Mouse (Mus musculus) testis, postnatal 14 days (tissue): ENCODE results near the gene Tsga10ip.
A peak's percentile ranks its signal among the peaks of the same experiment; 100 is the strongest.
"Not testable (repeated sequence)": the region's sequence is repeated elsewhere in the genome, so short reads cannot be mapped to it uniquely, and the experiment has no call there.

Experiments
- DNase-seq: peaks from one replicate; pipeline ENCODE4 v3.0.0; 2021; ENCODE audit warnings: low spot score

Gene Tsga10ip

DNA sequence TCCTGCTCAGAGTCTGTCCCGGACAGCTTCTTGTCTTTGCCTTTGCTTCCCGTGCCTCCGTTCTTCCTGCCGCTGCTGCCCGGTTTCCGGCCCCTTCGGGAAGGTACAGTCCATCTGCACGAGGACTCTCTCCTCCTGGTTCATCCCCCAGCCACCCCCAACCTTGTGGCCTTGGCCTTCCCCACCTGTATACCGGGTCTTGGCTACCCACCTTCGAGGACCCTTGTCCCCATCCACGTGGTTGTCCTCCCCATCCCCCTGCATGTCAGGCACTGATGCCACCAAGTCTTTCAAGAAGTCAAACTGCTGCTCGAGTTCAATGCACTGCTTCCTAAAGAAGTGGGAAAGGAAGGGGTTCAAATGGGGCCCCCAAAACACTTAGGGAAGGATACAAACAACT is 21.2 kb upstream of the Tsga10ip start:
- no peak for DNase-seq

DNA sequence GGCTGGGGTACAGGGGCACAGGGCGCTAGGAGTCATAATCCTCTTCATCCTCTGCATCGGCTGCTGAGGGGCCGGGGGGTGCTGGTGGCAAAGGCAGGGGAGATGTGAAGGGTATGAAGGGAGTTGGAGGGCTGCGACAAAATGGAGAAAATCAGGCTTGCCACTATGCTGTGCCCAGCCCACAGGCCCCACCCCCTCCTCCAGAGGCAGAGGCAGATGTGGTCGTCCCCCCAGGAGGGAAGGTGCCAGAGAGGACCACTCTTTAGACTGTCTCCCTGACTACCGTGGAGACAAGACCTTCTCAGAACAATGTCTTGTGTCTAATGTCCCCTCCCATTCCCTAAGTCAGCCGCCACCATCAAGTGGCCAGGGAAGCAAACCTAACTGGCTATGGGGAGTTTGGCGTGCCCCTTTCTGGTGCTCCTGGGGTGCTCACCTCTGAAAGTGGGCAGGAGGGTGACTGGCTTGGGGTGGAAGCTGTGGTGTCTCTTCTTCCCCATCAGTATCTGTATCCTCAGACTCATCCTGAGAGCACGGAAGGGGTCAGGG is 20.6 kb upstream of the Tsga10ip start:
- no peak for DNase-seq

DNA sequence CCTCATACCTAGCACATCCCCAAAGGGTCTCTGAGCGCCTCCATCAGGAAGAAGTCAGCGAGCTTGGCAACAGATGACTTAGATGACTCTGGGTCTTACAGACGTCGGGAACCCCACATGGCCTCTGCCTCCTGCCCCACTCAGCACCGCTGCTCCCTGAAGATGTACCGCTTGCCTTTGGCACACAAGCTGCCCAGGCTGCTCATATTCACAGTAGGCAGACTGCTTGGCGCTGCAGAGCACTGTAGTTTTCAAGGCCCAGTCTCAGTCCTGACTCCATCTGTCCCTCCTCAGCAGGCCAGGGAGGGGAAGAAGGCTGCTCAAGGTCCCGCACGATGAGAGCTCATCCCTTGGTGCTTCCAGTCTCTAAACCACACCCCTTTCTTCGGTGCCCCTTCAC is 19.9 kb upstream of the Tsga10ip start:
- no peak for DNase-seq

DNA sequence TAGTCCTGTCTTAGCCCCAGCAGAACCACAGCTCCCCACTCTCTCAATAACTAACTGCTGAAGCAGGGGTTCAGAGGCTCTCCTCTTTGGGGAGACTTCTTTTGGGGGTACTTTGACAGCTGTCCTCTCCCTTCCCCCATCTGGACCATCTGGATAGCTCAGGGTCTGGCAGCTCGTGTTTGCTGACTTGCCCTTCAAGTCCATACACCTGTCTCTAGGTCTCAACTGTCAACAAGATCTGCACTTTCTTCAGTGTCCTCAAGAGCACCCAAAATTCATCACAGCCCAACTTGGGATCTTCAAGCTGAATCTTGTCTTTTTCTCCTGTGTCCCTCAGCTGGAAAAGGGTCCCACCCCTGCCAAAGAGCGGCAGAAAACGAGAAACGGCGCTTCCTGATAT is 19.5 kb upstream of the Tsga10ip start:
- no peak for DNase-seq

DNA sequence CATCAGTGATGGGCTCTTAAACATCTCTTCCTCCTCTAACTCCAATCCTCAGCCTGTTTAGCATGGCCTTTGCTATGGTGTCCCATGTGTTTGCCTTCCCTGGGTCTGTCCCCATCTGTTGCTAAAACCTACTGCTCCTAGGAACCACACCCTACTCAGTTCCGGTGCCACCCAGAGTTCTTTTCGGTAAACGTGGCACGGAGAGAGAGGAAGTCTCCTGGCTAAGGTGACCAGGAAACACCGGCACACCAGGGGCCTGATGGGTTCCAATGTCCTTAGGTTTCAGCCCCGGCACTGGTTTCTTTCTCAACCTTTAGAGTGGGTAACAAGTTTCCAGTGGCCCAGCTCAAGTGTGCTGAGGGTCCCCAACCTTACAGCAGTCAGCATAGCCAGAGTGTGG is 18.3 kb upstream of the Tsga10ip start:
- DNase-seq: no peak

DNA sequence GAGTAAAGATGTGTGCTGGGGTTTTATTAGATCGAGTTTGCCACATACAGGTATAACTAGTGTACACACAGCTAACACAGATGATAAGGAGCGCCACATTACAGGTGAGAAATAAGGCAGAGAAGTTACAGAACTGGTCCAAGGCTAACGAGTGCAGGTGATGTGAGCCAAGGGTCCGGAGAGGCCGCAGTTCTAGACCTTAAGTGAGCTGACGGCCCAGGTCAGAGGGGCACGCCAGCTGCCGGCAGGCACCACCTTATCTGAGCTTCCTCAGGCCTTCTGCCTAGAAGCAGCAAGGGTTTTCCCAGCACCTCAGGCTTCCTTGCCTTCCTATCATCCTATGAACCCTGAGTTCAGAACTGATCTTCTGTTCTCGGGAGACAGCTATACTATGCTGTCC is 17.3 kb upstream of the Tsga10ip start:
- no peak for DNase-seq

DNA sequence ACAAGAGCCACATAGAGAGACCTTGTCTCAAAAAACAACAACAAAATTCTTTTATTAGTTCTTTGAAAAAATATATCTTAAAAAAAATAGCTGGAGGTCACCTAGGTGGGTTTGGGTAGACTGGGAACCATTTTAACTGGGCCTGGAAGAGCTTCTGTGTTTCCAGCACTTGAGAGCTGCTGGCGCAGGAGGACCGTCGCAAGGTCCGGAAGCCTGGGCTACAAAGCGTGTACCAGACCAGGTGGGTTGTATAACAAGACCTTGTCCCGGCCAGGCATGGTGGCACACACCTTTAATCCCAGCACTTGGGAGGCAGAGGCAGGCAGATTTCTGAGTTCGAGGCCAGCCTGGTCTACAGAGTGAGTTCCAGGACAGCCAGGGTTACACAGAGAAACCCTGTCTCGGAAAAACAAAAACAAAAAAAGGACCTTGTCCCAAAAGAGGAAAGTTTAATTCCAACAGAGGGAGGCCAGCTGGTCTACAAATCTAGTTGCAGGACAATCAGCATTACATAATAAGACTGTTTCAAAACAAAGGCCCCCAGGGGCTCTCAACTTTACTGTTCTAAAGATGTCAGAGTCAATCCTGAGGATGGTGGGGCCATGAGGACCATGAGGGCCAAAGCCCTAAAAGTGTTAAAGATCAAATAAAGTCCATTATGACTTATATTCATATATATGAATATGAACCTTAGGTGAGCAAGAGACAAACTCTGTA is 16.6 kb upstream of the Tsga10ip start:
- DNase-seq: no peak

DNA sequence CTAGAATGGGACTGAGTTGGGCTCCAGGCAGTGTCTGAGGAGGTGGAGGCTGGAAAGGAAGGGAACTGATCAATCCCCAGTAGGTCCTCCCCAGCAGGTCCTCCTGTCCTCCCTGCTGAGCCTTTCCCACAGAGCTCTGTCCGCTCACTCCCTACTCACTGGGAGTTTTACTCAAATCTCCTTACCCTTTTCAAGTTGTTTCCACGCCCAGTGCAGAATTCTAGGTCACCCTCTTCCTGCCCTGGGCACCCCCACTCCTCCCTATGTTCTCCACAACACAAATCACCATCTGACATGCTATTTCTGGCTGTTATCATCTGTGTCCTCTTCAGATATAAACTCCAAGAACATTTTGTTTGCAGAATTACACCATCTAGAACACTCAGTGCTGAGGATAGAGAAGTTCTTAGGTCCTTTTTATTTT is 12.2 kb upstream of the Tsga10ip start:
- peak; percentile 76 for DNase-seq

DNA sequence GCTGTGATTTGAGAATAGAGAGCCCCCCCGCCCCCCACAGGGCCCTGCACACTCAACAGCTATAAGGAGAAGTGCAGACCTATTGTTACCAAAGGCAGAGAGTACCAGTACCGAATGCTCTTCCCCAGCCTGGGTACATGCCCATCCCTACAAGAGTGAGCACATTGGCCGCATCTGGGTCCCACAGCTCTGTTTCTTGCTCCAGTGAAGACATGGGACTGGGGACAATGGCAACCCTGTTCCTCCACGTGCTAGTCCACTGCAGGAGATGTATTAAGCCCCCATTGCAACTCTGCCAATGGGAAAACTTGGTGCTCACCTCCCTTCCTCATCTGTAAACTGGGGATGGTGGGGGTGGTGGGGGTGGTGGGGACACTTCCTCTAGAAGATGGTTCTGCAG is 11.5 kb upstream of the Tsga10ip start:
- no peak for DNase-seq

DNA sequence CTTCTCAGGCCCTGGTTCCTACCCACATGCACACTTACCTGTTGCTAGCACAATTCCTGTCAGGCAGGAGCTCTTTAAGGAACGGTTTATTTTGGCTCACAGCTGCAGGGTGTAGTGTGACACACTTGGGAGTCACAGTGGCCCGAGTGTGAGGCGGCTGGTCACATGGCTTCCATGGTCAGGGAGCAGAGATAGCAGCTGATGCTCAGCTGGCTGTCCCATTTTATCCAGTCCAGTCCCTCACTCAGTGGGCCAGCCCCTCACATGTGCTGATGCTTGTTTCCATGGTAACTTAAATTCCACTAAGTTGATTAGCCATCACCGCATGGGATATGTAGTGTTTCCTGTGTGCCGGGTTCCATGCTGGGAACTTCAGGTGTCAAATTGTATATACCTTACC is 9.6 kb upstream of the Tsga10ip start:
- DNase-seq: no peak

DNA sequence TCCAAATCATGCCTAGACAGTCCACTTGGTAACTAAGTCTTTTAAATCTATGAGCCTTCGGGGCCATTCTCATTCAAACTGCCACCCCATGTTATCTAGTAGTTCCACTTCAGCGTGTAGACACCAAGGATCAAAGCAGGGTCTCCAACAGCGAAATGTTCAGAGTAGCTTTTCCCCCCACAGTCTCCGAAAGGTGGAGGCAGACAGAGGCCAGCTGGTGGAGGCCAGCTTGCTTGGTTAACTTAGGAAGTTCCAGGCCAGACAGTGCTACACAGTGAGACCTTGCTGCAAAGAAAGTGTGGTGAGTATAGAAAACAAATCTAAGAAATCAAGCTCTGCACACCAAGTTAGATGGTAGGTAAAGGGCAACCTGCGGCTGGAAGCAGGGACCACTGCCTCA is 8.3 kb upstream of the Tsga10ip start:
- DNase-seq: no peak

DNA sequence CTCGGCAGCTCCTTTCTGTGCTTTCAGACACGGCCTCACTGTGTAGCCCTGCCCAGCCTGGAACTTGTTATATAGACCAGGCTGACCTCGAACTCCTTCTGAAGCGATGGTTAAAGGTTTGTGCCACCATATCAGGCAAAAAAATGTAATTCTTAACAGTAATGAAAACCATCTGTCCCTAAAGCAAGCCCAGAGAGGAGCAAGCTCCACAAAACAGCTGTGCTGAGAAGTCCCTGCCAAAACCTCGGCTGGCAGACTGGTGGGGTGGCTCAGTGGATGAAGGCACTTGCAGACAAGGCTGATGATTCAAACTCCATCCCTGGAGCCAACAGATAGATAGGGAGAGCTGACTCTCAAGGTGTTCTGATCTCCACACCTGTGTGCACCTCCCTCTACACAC is 6.7 kb upstream of the Tsga10ip start:
- no peak for DNase-seq

DNA sequence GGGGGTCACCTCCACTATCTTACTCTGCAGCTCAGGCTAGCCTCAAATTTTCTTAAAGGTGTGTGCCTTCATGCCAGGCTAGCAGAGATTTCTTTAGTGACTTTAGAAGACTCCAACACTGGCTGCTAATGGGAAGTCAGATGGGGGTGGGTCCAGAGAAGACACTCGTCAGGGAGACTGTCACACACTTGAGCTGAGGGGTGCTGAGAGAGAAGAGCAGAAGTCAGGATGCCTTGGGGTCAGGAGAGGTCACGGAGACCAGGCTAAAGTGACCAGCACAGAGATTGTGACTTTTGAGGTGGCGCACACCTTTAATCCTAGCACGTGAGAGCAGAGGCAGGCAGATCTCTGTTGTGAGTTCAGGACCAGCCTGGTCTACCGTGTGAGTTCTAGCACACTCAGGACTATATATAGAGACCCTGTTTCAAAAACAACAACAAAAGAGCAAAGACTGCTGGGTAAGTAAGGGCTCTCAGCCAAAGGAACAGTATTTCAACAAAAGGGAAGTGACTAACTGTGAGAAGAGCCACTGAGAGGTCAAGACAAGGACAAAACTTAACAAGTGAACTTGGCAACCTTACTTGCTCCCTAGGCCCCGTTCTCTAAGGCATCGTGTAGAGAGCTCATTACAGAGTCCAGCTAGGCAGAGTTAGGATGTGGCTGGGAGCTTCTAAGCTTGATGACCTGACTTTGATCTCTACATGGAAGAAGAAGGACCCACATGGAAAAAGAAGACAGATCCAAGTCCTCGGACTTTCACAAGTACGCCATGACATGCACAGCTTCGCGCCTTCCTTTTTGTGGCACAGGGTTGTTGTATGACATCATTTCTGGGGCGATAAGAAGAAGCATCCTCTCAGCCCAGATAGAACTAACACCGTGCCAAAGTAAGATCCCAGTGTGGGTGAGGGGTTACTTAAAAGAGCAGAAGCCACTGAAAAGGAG is 6.0 kb upstream of the Tsga10ip start:
- DNase-seq: no peak

DNA sequence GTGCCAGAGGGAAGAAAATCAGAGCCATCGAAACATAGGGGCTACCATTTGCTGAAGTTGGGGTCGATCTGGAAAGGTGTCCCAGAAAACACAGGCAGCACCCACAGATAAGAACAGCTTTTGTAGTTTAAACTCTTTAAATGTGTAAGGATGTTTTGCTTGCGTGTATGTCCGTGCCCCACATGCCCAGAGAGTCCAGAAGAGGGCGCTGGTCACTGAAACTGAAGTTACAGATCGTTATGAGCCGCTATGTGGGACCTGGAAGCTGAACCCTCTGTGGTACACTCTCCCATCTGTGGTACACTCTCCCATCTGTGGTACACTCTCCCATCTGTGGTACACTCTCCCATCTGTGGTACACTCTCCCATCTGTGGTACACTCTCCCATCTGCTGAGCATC is 4.8 kb upstream of the Tsga10ip start:
- DNase-seq: no peak

DNA sequence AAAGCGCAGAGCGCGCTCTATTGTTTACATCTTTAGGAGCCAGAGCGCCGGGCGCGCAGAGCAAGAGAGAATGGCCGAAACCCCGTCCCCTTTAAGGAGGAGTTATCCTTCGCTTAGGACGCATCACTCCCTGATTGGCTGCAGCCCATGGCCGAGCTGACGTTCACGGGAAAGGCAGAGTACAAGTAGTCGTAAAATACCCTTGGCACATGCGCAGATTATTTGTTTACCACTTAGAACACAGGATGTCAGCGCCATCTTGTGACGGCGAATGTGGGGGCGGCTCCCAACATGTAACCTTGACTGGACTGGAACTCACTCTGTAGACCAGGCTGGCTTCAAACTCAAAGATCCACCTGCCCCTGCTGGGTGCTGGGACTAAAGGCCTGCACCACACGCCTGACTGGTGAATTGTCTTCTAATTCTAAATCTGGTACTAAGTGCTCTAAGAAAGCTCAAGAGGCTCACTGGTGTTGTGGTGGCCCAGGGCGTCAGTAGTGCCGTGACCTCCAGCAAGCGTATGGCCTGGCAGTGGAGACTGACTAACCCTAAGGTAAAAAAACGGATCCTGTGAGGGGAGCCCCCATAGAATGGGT is 4.3 kb upstream of the Tsga10ip start:
- DNase-seq: not testable (repeated sequence)

DNA sequence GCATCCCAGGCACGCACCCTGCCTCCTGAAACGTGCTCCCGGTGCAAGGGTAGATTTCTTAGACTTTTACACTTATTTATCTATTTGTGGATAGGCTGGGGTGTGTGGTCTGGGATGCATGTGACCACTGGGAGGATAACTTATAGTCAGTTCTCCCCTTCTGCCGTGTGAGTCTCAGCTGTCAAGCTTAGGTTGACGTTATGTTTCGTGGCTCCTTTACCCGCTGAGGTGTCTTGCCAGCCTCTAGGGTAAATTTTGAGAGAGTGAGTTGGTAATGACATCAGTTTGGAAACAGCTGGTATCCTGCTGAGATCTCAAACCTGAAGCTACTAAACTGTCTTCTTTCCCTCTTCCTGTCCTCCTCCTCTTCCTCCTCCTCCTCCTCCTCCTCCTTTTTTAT is 3.6 kb upstream of the Tsga10ip start:
- DNase-seq: no peak

DNA sequence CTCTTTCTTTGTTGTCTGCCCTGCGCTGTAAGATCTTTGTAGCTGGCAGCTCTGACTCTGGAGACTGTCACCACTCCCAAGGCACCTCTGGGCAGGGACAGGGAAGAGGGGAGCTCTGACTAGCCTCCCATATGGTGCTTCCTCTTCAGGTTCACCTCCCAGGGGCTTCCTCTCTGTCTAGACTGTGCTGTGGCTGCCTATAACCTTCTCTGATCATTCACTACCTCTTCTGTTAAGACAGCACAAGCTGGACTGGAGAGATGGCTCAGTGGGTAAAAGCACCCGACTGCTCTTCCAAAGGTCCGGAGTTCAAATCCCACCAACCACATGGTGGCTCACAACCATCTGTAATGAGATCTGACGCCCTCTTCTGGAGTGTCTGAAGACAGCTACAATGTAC is 1.3 kb downstream of the Tsga10ip start:
- not testable (repeated sequence) for DNase-seq

DNA sequence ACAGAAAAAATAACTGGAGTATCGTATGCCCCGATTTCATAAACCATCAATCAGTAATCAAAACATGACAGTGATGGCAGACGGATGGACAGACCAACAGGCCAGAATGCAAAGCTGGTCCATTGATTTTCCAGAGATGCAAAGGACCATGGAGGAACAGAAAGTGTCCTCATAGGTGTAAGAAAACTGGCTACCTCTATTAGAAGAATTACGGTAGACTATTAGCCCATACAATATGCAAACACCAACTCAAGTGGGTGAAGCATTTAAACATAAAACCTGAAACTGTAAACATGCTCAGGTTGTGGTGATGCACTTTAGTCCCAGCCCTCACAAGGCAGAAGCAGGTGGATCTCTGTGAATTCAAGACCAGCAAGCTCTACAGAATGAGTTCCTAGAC is 7.0 kb downstream of the Tsga10ip start:
- DNase-seq: no peak

DNA sequence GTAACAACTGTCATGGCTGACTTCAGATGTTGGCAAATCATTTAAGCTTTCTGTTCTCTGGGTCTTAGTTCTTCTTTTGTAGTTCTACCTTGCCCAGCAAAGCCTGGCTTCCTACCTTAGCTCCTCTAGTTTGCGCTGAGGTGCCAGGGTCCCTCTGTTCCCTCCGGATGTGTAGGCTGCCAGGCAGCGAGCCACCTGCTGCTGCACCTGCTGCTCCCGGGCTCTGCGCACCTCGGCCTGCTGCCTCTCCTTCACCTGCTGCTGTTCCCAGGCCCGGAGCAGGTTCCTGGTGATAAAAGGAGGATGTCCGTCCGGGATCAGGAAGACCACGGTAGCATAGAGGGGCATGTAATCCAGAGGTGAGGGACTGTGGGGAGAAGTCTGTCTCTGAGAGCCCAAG is 8.2 kb downstream of the Tsga10ip start:
- DNase-seq: no peak

DNA sequence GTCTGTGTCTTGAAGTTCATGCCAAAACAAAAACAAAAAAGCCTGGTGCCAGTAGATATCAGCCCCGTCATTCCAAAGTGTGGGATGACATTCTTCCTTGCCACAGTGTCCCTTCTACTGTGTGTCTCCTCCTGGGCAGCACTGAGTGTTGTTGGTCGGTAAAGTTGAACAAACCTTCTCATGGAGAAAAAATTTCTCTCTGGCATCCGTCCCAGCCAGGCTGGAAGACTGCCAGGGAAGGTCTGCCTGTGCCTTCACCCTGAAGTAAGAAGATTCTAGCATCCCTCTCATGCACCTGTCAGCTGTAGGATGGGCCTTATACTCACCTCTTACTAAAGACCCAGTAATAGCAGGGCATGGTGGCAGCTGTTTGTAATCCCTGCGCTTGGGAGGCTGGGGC is 9.4 kb downstream of the Tsga10ip start:
- peak; percentile 68 for DNase-seq

DNA sequence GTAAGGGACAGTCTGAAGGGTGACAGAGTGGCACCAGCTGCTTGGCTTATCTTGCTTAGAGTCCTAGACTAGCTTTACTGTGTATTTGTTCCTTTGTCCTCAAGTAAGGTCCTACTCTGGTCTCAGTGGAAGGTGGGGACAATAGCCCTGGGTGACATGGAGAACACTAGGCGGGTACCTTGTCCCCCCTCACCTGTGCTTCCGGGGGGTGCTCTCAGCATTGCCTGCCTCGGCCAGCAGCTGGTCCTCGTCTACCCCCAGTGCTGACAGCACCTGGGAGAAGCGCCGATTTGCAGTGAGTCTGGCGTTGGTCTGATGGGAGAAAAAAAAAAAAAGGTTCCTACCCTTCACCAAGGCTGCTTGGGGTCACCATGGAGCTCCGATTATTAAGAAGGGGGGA is 11.9 kb downstream of the Tsga10ip start:
- no peak for DNase-seq

DNA sequence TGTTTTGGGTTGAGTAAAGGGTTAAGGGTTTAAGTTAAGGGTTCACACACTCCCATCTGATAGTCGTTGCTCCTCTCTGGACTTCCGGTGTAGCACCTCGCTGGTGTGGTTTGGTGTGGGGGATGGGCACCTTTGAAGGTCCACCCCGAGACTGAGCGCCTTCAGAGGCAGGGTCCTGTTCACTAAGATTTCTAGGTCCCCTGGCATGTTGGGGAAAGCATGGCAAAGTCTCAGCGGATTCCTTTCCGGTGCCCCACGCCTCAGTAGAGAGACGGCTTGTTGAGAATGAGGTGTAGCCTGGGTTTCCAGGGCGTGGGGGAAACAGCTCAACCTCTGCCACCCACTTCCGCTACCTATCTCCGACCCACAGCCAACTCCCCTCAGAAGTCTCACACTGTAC is 12.7 kb downstream of the Tsga10ip start:
- DNase-seq: no peak
